ENCODE assay signal across 8 mouse cellular contexts in the genomic region with DNA sequence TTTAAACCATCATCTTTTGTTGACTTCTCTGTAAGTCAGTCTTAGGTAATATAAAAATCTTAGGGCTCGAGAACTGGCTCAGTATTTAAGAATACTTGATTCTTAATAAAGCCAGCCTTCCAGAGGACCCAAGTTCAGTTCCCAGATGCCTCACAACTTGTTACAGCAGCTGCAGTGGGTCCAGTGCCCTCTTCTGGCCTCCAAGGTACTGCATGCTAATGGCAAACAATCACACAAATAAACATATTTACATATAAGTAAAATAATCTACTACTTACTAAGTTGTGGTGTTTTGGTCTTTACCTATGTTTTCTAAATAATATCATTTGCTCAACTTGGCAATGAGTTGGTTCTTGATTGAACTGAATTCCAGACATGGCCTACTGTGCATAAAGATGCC. TPM values are rescaled to one million over a fixed set of nuclear protein-coding genes. Genes with fewer than 3 reads are reported as not detected.
DNase-seq lines count a peak whose midpoint lies in the region; ATAC-seq and TF ChIP-seq lines count a peak whose summit lies in the region.

No protein-coding gene starts in this region.

- no peak for ATAC-seq in heart, embryonic 11.5 days (replicated peaks; ENCODE audit: insufficient number of reproducible peaks, low FRiP score, low TSS enrichment)
- no peak for ATAC-seq in forebrain, embryonic 13.5 days
- no peak for ATAC-seq in liver, postnatal 0 days

- H3K36me3 ChIP-seq in heart, embryonic 11.5 days (ENCODE audit: control insufficient read depth, insufficient read depth, low read length): peaks cover 42% of the 10 kb centered on the region
- peaks cover 33 to 48% of the 10 kb centered on the region in 2 experiments for H3K36me3 ChIP-seq in CH12.LX (replicated peaks in 1 of 2; ENCODE audit: control insufficient read depth in 1 of 2, insufficient read depth in 1 of 2, low read length in 1 of 2)
- peaks cover 50% of the 10 kb centered on the region for H3K36me3 ChIP-seq in forebrain, embryonic 13.5 days (ENCODE audit: poor library complexity, severe bottlenecking)
- peaks cover 36% of the 10 kb centered on the region for H3K36me3 ChIP-seq in liver, postnatal 0 days (replicated peaks; ENCODE audit: insufficient read depth, low read length)

- peaks cover 5% of the 10 kb centered on the region for H3K9me3 ChIP-seq in heart, embryonic 11.5 days (replicated peaks; ENCODE audit: control insufficient read depth, low read length)
- H3K9me3 ChIP-seq in CH12.LX (replicated peaks; ENCODE audit: low read length): peaks cover 36% of the 10 kb centered on the region
- peaks cover 44% of the 10 kb centered on the region for H3K9me3 ChIP-seq in forebrain, embryonic 13.5 days (replicated peaks)
- H3K9me3 ChIP-seq in liver, postnatal 0 days (ENCODE audit: low read length): peaks cover 25% of the 10 kb centered on the region

- in situ Hi-C loops in CH12.LX (cut with MboI; ENCODE audit: low pct_ligation_motif_present, low pct_unique_long_range_greater_than_20kb, low sequenced_read_pairs): no loop called here

- no peaks in the 10 kb centered on the region for H3K4me1 ChIP-seq in heart, embryonic 11.5 days (ENCODE audit: control insufficient read depth, insufficient read depth, low read length)
- H3K4me1 ChIP-seq in CH12.LX (ENCODE audit: control insufficient read depth in 1 of 2, insufficient read depth in 2 of 2): peaks cover 0 to 18% of the 10 kb centered on the region in 2 experiments; a peak in 2 of 4 replicates
- H3K4me1 ChIP-seq in forebrain, embryonic 13.5 days: peaks cover 9% of the 10 kb centered on the region
- no peaks in the 10 kb centered on the region; the same call in 1 of the 2 replicates for H3K4me1 ChIP-seq in liver, postnatal 0 days (ENCODE audit: insufficient read depth)

- H3K4me3 ChIP-seq in heart, embryonic 11.5 days (ENCODE audit: low read depth, low read length): peak overlapping the region; percentile 86
- peak overlapping the region in 1 of 3 experiments; percentile 89 for H3K4me3 ChIP-seq in CH12.LX (replicated peaks in 1 of 3; ENCODE audit: low read depth in 2 of 3, low read length in 2 of 3, poor library complexity in 1 of 3)
- peak overlapping the region; percentile 86 for H3K4me3 ChIP-seq in forebrain, embryonic 13.5 days
- peak overlapping the region; percentile 96 for H3K4me3 ChIP-seq in liver, postnatal 0 days (ENCODE audit: low read depth, low read length)

- no peak for TF ChIP-seq EP300 in CH12.LX (IDR thresholded peaks at IDR 0.05; ENCODE audit: low read length)
- no peak for TF ChIP-seq EP300 in liver, postnatal 0 days (IDR thresholded peaks at IDR 0.05; ENCODE audit: low read depth)

- intact Hi-C loops in heart, postnatal 36 days (cut with DNase I): no loop called here
- intact Hi-C loops in left cerebral cortex, postnatal 14 days (cut with DNase I): no loop called here

- dilution Hi-C loops in CH12.LX (cut with MboI; ENCODE audit: extremely low pct_ligation_motif_present, extremely low pct_unique_long_range_greater_than_20kb, low sequenced_read_pairs): no loop called here

- peak overlapping the region; percentile 57 for H3K4me2 ChIP-seq in heart, embryonic 11.5 days
- H3K4me2 ChIP-seq in CH12.LX (ENCODE audit: insufficient read depth, low read depth, poor library complexity, severe bottlenecking): peak overlapping the region; percentile 36; the same call in 1 of the 2 replicates
- peak overlapping the region; percentile 55 for H3K4me2 ChIP-seq in forebrain, embryonic 13.5 days
- peak overlapping the region; percentile 74 for H3K4me2 ChIP-seq in liver, postnatal 0 days (ENCODE audit: low read depth, low read length)

- no peak for DNase-seq in heart, postnatal 36 days
- no peak for DNase-seq in CH12.LX (ENCODE audit: extremely low read depth)
- DNase-seq in liver, postnatal 0 days: peak; percentile 22
- DNase-seq in adrenal gland, postnatal 10 days: no peak
- DNase-seq in left cerebral cortex, postnatal 14 days (ENCODE audit: low spot score in 2 of 2): no peak
- DNase-seq in urinary bladder, postnatal 14 days (ENCODE audit: low spot score): no peak

- TF ChIP-seq RAD21 in CH12.LX (IDR thresholded peaks at IDR 0.05; ENCODE audit: low read depth, low read length): no peak

- H3K27ac ChIP-seq in heart, embryonic 11.5 days (ENCODE audit: low read depth, low read length): no peak overlapping the region
- H3K27ac ChIP-seq in CH12.LX (ENCODE audit: insufficient read depth, low read depth): no peak overlapping the region
- H3K27ac ChIP-seq in forebrain, embryonic 13.5 days: no peak overlapping the region
- no peak overlapping the region for H3K27ac ChIP-seq in liver, postnatal 0 days (ENCODE audit: low read depth)

- TF ChIP-seq POLR2A in CH12.LX (IDR thresholded peaks at IDR 0.05; ENCODE audit: low read depth, low read length): no peak

- peaks cover 16% of the 10 kb centered on the region for H3K79me2 ChIP-seq in CH12.LX (replicated peaks; ENCODE audit: control insufficient read depth, extremely low read depth, insufficient read depth, poor library complexity, severe bottlenecking)

- no peaks in the 10 kb centered on the region for H3K27me3 ChIP-seq in heart, embryonic 11.5 days (ENCODE audit: control insufficient read depth, insufficient read depth, low read length)
- H3K27me3 ChIP-seq in CH12.LX (replicated peaks): no peaks in the 10 kb centered on the region
- H3K27me3 ChIP-seq in forebrain, embryonic 13.5 days: no peaks in the 10 kb centered on the region
- no peaks in the 10 kb centered on the region for H3K27me3 ChIP-seq in liver, postnatal 0 days (ENCODE audit: insufficient read depth, low read length)

- 90% methylated on average over 1 of the region's 1 CpGs for WGBS in heart, embryonic 11.5 days (ENCODE audit: insufficient replicate concordance)
- WGBS in forebrain, embryonic 13.5 days: 100% methylated on average over 1 of the region's 1 CpGs
- 76% methylated on average over 1 of the region's 1 CpGs for WGBS in liver, postnatal 0 days (ENCODE audit: insufficient replicate concordance)

- no peak; a peak in 1 of 4 replicates for TF ChIP-seq CTCF in CH12.LX (conservative IDR thresholded peaks at IDR 0.05 in 1 of 2, IDR thresholded peaks at IDR 0.05 in 1 of 2; ENCODE audit: low read depth in 2 of 2, low read length in 2 of 2)
- TF ChIP-seq CTCF in liver, postnatal 0 days (IDR thresholded peaks at IDR 0.05; ENCODE audit: low read depth): peak; percentile 64

- no peak overlapping the region for H3K9ac ChIP-seq in heart, embryonic 11.5 days (ENCODE audit: low read depth, low read length)
- no peak overlapping the region for H3K9ac ChIP-seq in CH12.LX (ENCODE audit: insufficient read depth, low read depth)
- no peak overlapping the region for H3K9ac ChIP-seq in forebrain, embryonic 13.5 days
- no peak overlapping the region for H3K9ac ChIP-seq in liver, postnatal 0 days (replicated peaks)

TF ChIP-seq in CH12.LX, 34 proteins besides CTCF, POLR2A, EP300 and RAD21:
- TF ChIP-seq POLR2AphosphoS2 (IDR thresholded peaks at IDR 0.05; ENCODE audit: low read depth, low read length): no peak
- no peak for TF ChIP-seq UBTF (IDR thresholded peaks at IDR 0.05; ENCODE audit: low read depth, low read length)
- no peak for TF ChIP-seq ETS1 (conservative IDR thresholded peaks at IDR 0.05; ENCODE audit: low read depth, low read length)
- no peak for TF ChIP-seq ZC3H11A (IDR thresholded peaks at IDR 0.05; ENCODE audit: low read depth, low read length)
- TF ChIP-seq SMC3 (IDR thresholded peaks at IDR 0.05; ENCODE audit: low read depth, low read length): no peak
- no peak for TF ChIP-seq USF1 (IDR thresholded peaks at IDR 0.05; ENCODE audit: low read depth, low read length)

RNA-seq across cellular contexts. Expression of a gene that starts 1.2 kb away (rescaled TPM):
- 43.7 and 52.4 TPM in 2 replicates for polyA plus RNA-seq in heart, embryonic 11.5 days (2014; fragmentation: Nextera tagmentation; extraction: Ambion mirVana)
- total RNA-seq in heart, postnatal 36 days (2021): 10 to 100 TPM; 20.6 to 21.6 TPM
- total RNA-seq in CH12.LX (2012; rRNA removed) (15.8 and 16.4 TPM in 2 replicates), CH12.LX (2014; rRNA removed) (27.7 and 33.8 TPM in 2 replicates)
- 13.7 and 16.7 TPM in 2 replicates for polyA plus RNA-seq in CH12.LX (2012; ENCODE audit: insufficient read length, low read depth)
- 93.5 and 96.6 TPM in 2 replicates for polyA plus RNA-seq in forebrain, embryonic 13.5 days (2015; fragmentation: Nextera tagmentation; extraction: Ambion mirVana)
- 10.3 and 12.1 TPM in 2 replicates for polyA plus RNA-seq in liver, postnatal 0 days (2015; fragmentation: Nextera tagmentation; extraction: Ambion mirVana)
- 10 to 100 TPM; 22.3 to 23.7 TPM for total RNA-seq in adrenal gland, postnatal 10 days (2021)
- 10 to 100 TPM; 22.8 to 26.6 TPM for total RNA-seq in left cerebral cortex, postnatal 14 days (2021)

RNA-seq across cellular contexts. Expression of a gene that starts 4.3 kb away (rescaled TPM):
- 7.4 and 8.7 TPM in 2 replicates for polyA plus RNA-seq in heart, embryonic 11.5 days (2014; fragmentation: Nextera tagmentation; extraction: Ambion mirVana)
- 1 to 10 TPM; 4.1 to 4.7 TPM for total RNA-seq in heart, postnatal 36 days (2021)
- total RNA-seq in CH12.LX (2012; rRNA removed) (6.1 and 6.9 TPM in 2 replicates), CH12.LX (2014; rRNA removed) (6.7 and 6.8 TPM in 2 replicates)
- polyA plus RNA-seq in CH12.LX (2012; ENCODE audit: insufficient read length, low read depth): 3.7 and 4.2 TPM in 2 replicates
- 19.5 and 21.9 TPM in 2 replicates for polyA plus RNA-seq in forebrain, embryonic 13.5 days (2015; fragmentation: Nextera tagmentation; extraction: Ambion mirVana)
- polyA plus RNA-seq in liver, postnatal 0 days (2015; fragmentation: Nextera tagmentation; extraction: Ambion mirVana): 2.6 and 2.7 TPM in 2 replicates
- total RNA-seq in adrenal gland, postnatal 10 days (2021): 1 to 10 TPM; 5.2 to 7.8 TPM
- total RNA-seq in left cerebral cortex, postnatal 14 days (2021): 10 to 100 TPM; 11.5 to 12.3 TPM

RNA-seq across cellular contexts. Expression of a gene that starts 53.8 kb away (rescaled TPM):
- polyA plus RNA-seq in heart, embryonic 11.5 days (2014; fragmentation: Nextera tagmentation; extraction: Ambion mirVana): not detected in 2 replicates
- not detected for total RNA-seq in heart, postnatal 36 days (2021)
- not detected in 2 replicates for total RNA-seq in CH12.LX (2012; rRNA removed)
- not detected in 2 replicates for total RNA-seq in CH12.LX (2014; rRNA removed)
- not detected in 2 replicates for polyA plus RNA-seq in CH12.LX (2012; ENCODE audit: insufficient read length, low read depth)
- polyA plus RNA-seq in forebrain, embryonic 13.5 days (2015; fragmentation: Nextera tagmentation; extraction: Ambion mirVana): not detected in 2 replicates
- not detected in 2 replicates for polyA plus RNA-seq in liver, postnatal 0 days (2015; fragmentation: Nextera tagmentation; extraction: Ambion mirVana)
- not detected for total RNA-seq in adrenal gland, postnatal 10 days (2021)
- not detected for total RNA-seq in left cerebral cortex, postnatal 14 days (2021)
